Mouse (Mus musculus): ENCODE data around the gene Plppr3. TPM values are rescaled to one million over a fixed set of nuclear protein-coding genes. Genes with fewer than 3 reads are reported as not detected.

Plppr3 gene
- polyA plus RNA-seq, 1 experiment from 2014 or later: 5.8 TPM

GRCm38 (mm10) chr10:79865801-79866295 lies 8.6 kb downstream of the Plppr3 start:
- no peak for ATAC-seq (ENCODE audit: insufficient read depth)
- Histone ChIP-seq H3K4me1 (replicated peaks) (peaks cover 6% of the 10 kb centered on the region), H3K27me3 (no peaks in the 10 kb centered on the region), H3K9me3 (replicated peaks) (no peaks in the 10 kb centered on the region), H3K27ac (replicated peaks) (no peak overlapping the region), H3K9ac (no peak overlapping the region), H3K4me2 (no peak overlapping the region), H3K36me3 (replicated peaks) (peaks cover 44% of the 10 kb centered on the region), H3K4me3 (replicated peaks) (no peak overlapping the region)
- 62% methylated on average over 19 of the region's 19 CpGs for WGBS (ENCODE audit: insufficient replicate concordance)

- Histone ChIP-seq H3K27ac (replicated peaks) (no peak overlapping the region), H3K36me3 (replicated peaks) (peaks cover 50% of the 10 kb centered on the region)
These were observed 9.2 kb downstream of the Plppr3 start for GRCm38 (mm10) chr10:79865189-79865601.

GRCm38 (mm10) chr10:79864351-79865188 lies 9.9 kb downstream of the Plppr3 start:
- Histone ChIP-seq H3K27me3 (no peaks in the 10 kb centered on the region), H3K9ac (no peak overlapping the region), H3K27ac (replicated peaks) (no peak overlapping the region), H3K36me3 (replicated peaks) (peaks cover 57% of the 10 kb centered on the region), H3K4me2 (no peak overlapping the region), H3K9me3 (replicated peaks) (no peaks in the 10 kb centered on the region), H3K4me1 (replicated peaks) (peaks cover 12% of the 10 kb centered on the region), H3K4me3 (replicated peaks) (no peak overlapping the region)
- 61% methylated on average over 10 of the region's 10 CpGs for WGBS (ENCODE audit: insufficient replicate concordance)
- no peak for ATAC-seq (ENCODE audit: insufficient read depth)

More at GRCm38 (mm10) chr10:79865189-79865601, 9.2 kb downstream of the Plppr3 start:
- Histone ChIP-seq H3K4me3 (replicated peaks) (no peak overlapping the region), H3K4me2 (no peak overlapping the region), H3K4me1 (replicated peaks) (peaks cover 8% of the 10 kb centered on the region), H3K9ac (no peak overlapping the region), H3K27me3 (no peaks in the 10 kb centered on the region), H3K9me3 (replicated peaks) (no peaks in the 10 kb centered on the region)
- 0 out of 2 replicates have a peak, but pooled peaks have one; percentile 6 for ATAC-seq (ENCODE audit: insufficient read depth)
- 62% methylated on average over 12 of the region's 12 CpGs for WGBS (ENCODE audit: insufficient replicate concordance)

- no peak overlapping the region for H3K4me2 ChIP-seq
- no peak overlapping the region for H3K9ac ChIP-seq
- peaks cover 73% of the 10 kb centered on the region for H3K36me3 ChIP-seq (replicated peaks)
- H3K4me3 ChIP-seq (replicated peaks): no peak overlapping the region
- no peaks in the 10 kb centered on the region for H3K27me3 ChIP-seq
- no peak for ATAC-seq (ENCODE audit: insufficient read depth)
- H3K9me3 ChIP-seq (replicated peaks): no peaks in the 10 kb centered on the region
- WGBS (ENCODE audit: insufficient replicate concordance): 80% methylated on average over 10 of the region's 10 CpGs
- H3K27ac ChIP-seq (replicated peaks): no peak overlapping the region
- H3K4me1 ChIP-seq (replicated peaks): peaks cover 26% of the 10 kb centered on the region
These were observed 11.5 kb downstream of the Plppr3 start for GRCm38 (mm10) chr10:79862925-79863324.

- H3K27ac ChIP-seq (replicated peaks): no peak overlapping the region
- WGBS (ENCODE audit: insufficient replicate concordance): 89% methylated on average over 23 of the region's 23 CpGs
- no peaks in the 10 kb centered on the region for H3K9me3 ChIP-seq (replicated peaks)
- no peak overlapping the region for H3K9ac ChIP-seq
- peaks cover 33% of the 10 kb centered on the region for H3K4me1 ChIP-seq (replicated peaks)
- H3K36me3 ChIP-seq (replicated peaks): peaks cover 80% of the 10 kb centered on the region
- no peaks in the 10 kb centered on the region for H3K27me3 ChIP-seq
- no peak for ATAC-seq (ENCODE audit: insufficient read depth)
- no peak overlapping the region for H3K4me2 ChIP-seq
- no peak overlapping the region for H3K4me3 ChIP-seq (replicated peaks)
These were observed 12.2 kb downstream of the Plppr3 start for GRCm38 (mm10) chr10:79862049-79862788.

- WGBS (ENCODE audit: insufficient replicate concordance): 86% methylated on average over 25 of the region's 25 CpGs
- Histone ChIP-seq H3K4me2 (no peak overlapping the region), H3K36me3 (replicated peaks) (peaks cover 88% of the 10 kb centered on the region), H3K27me3 (no peaks in the 10 kb centered on the region), H3K4me3 (replicated peaks) (no peak overlapping the region), H3K9me3 (replicated peaks) (no peaks in the 10 kb centered on the region), H3K27ac (replicated peaks) (no peak overlapping the region), H3K9ac (no peak overlapping the region), H3K4me1 (replicated peaks) (peaks cover 40% of the 10 kb centered on the region)
- no peak for ATAC-seq (ENCODE audit: insufficient read depth)
These were observed 13.0 kb downstream of the Plppr3 start for GRCm38 (mm10) chr10:79861230-79862048.

- Histone ChIP-seq H3K27me3 (no peaks in the 10 kb centered on the region), H3K4me3 (replicated peaks) (no peak overlapping the region), H3K9me3 (replicated peaks) (no peaks in the 10 kb centered on the region), H3K36me3 (replicated peaks) (peaks cover 91% of the 10 kb centered on the region), H3K9ac (no peak overlapping the region), H3K4me1 (replicated peaks) (peaks cover 47% of the 10 kb centered on the region), H3K27ac (replicated peaks) (no peak overlapping the region), H3K4me2 (no peak overlapping the region)
- ATAC-seq (ENCODE audit: insufficient read depth): no peak
- 89% methylated on average over 26 of the region's 26 CpGs for WGBS (ENCODE audit: insufficient replicate concordance)
These were observed 14.1 kb downstream of the Plppr3 start for GRCm38 (mm10) chr10:79860079-79860911.

- Histone ChIP-seq H3K27ac (replicated peaks) (no peak overlapping the region), H3K27me3 (no peaks in the 10 kb centered on the region), H3K4me3 (replicated peaks) (no peak overlapping the region), H3K4me1 (replicated peaks) (peaks cover 45% of the 10 kb centered on the region), H3K9me3 (replicated peaks) (no peaks in the 10 kb centered on the region), H3K9ac (no peak overlapping the region), H3K4me2 (no peak overlapping the region), H3K36me3 (replicated peaks) (peaks cover 80% of the 10 kb centered on the region)
- 83% methylated on average over 11 of the region's 11 CpGs for WGBS (ENCODE audit: insufficient replicate concordance)
- ATAC-seq (ENCODE audit: insufficient read depth): no peak
These were observed 15.3 kb downstream of the Plppr3 start for GRCm38 (mm10) chr10:79859116-79859515.

GRCm38 (mm10) chr10:79858416-79859074 lies 15.9 kb downstream of the Plppr3 start:
- ATAC-seq (ENCODE audit: insufficient read depth): no peak
- H3K4me3 ChIP-seq (replicated peaks): 0 out of 2 replicates have a peak overlapping the region, but pooled peaks have one; percentile 97
- H3K9me3 ChIP-seq (replicated peaks): no peaks in the 10 kb centered on the region
- H3K4me2 ChIP-seq: peak overlapping the region; percentile 87; the same call in 1 of the 2 replicates
- H3K9ac ChIP-seq: no peak overlapping the region
- H3K27me3 ChIP-seq: no peaks in the 10 kb centered on the region
- H3K27ac ChIP-seq (replicated peaks): no peak overlapping the region
- 61% methylated on average over 17 of the region's 17 CpGs for WGBS (ENCODE audit: insufficient replicate concordance)
- H3K36me3 ChIP-seq (replicated peaks): peaks cover 74% of the 10 kb centered on the region
- H3K4me1 ChIP-seq (replicated peaks): peaks cover 49% of the 10 kb centered on the region

All from liver, embryonic 15.5 days (tissue).